Mouse (Mus musculus) olfactory bulb, adult 2 months (tissue): ENCODE measurements around the gene Fars2.

ENCODE experiments used
- CTCF ChIP-seq: fragments of 200-500 bp; IDR thresholded peaks from 2 replicates; pipeline ENCODE4 v1.5.1; 2012; ENCODE audit warnings: low read depth, mild to moderate bottlenecking, low read length, moderate library complexity; ENCODE audit not compliant: insufficient read depth
- POLR2A ChIP-seq: fragments of 200-500 bp; IDR thresholded peaks from 2 replicates; pipeline ENCODE4 v1.6.1; 2012; ENCODE audit warnings: mild to moderate bottlenecking, low read depth, low read length, moderate library complexity; ENCODE audit not compliant: insufficient read depth

DNA sequence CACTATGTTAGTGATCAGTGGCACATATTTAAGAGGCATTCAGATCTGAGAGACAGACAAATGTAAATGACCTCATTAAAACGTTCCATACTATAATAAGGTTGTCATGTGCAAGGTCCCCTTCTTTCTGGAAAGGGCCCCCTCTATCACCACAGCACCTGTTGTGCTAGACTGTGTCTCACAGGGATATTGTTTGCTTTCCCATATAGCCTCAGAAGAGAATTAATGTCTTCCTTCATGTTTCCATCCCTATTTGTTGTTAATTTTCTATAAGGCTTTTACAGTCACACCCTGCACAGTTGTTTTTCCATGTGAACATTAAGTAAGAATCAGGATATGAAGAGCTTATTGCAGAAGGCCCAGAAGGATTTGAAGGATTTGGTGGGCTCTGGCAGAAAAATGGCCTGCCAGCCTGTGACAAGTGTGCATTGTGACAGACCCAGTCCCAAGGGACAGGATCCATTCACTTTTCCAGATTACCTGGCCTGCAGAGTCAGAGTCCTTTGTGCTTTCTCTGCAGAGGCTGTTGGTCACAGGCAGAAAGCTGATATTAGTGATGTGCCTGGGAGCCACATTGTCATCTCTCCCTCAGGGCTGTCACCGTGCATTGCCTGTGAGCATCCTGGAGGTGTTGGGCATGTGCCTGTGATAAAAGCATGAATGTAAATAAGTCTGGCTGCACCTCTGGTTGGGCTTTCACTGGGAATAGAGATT, 352.4 kb downstream of the Fars2 start:
- TF ChIP-seq CTCF: no peak
- TF ChIP-seq POLR2A: no peak
